Mouse (Mus musculus) urinary bladder, postnatal 10 days (tissue): ENCODE data around the gene Noct.
"Not testable (repeated sequence)": the region's sequence is repeated elsewhere in the genome, so short reads cannot be mapped to it uniquely, and the experiment has no call there.

Source experiments
- DNase-seq: peaks from one replicate; pipeline ENCODE4 v3.0.0; 2022; ENCODE audit warnings: low spot score

The Noct gene

DNA sequence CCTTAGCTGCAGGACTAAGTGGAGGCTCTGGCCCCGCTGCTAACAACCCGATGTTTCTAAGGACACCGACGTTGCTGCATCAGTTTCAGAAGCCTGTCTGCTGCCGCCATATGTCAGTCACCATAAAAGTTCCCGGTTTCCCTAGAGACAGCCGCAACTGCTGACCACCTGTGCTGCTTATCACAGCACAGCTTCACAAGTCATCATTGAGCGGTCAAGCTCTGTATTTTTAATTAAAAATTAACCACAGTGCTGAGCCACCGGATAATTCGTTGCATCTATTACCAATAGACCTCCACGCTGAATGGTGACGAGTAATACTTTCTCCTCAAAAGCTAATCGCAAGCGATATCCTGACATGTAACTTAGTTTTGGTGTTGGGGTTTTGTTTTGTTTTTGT, 19.4 kb upstream of the Noct start:
- DNase-seq = no peak

DNA sequence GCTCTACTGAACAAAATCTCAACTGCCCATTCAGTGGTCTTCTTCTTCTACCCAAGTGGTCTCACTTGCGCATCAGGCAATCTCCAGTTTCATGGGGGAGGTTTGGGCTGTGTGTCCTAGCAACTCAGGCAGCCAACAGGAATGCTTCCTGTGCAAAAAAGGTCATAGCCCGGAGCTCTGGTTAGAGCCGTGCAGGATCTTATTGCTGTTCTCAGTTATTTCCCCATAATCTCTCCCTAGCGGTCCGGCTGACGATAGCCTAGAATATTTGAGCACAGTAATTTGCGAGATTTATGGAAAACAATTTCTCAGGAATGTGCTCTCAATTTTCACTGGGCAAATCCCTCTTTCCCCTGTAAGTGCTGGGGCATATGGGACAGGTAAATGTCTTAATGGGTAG, 17.7 kb upstream of the Noct start:
- DNase-seq = no peak

DNA sequence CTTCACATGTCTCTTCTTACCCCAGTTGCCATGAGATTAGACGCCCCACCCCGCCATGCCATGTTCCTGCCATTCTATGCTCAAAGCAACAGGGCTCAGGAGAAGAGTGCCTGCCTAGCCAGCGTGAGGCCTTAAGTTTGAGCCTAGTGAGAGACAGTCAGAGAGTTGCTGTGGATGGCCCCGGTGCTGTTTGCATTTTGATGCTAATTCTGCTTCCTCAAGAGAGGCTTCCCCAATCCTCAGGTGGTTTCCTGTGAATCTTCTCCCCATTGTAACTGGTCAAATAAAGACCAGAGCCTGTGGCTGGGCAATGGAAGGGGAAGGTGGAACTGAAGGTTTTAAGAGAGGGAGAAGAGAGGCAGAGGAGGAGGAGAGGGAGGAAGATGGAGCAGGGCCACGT, 15.6 kb upstream of the Noct start:
- no peak for DNase-seq

DNA sequence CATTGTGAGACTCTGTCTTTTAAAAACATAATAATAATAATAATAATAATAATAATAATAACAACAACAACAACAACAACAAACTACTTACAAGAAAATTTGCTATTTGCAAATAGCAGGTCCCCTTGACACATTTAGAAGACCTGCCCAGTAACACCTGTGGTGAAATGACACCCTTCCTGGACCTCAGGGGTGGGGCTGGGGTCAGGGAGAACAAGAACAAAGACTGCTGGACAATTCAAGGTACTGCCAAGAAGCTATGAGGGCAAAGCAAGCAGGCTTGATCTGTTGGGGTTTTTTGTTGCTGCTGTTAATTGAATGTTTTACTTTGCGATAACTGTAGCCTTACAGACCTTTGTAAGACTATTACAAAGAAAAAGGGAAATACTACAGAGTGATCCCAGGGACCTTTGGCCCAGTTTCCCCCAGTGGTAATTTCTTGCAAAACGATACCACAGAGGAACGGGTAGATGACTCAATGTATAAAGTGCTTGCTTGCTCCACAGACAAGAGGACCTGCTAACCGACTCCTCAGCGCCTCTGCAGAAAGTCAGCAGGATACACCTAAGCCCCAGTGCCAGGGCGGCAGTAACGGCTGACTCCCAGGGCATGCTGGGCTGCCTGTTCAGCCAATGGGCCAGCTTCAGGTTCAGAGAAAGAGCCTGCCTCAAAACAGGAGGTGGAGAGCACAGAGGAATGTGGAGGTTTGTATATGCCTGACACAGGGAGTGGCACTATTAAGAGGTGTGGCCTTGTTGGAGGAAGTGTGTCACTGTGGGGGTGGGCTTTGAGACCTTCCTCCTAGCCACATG, 14.5 kb upstream of the Noct start:
- DNase-seq = no peak

DNA sequence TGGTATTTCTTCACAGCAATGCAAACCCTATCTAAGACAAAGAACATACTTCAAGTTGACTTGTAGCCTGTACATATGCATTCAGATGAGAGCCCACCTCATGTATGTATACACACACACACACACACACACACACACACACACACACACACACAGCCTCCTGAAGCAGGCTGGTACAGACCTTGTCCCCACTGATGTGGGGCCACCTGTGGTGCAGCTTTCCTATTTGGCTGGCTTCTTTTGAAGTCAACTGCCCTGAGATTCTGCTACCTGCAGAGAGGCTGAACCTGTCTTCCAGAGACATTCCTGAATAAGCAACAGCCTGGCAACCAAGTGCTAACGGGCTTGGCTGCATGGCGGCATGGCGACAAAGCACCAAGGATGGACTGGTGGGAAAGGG, 13.8 kb upstream of the Noct start:
- no peak for DNase-seq

DNA sequence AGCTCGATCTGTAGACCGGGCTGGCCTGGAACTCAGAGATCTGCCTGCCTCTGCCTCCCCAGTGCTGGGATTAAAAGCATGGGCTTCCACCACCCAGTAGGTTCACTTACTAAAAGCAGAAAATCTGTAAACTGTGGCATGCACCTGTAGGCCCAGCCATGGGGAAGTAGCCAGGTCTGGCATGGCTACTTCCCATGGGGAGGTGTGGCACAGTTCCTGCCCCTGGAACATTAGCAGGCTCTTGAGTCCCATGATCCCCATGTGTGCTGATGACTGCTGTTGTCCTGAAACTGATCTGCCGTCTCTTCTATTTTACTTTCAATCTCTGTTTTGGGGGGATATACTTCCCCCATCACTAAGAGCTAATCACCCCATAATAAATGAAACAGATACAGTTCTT, 11.1 kb upstream of the Noct start:
- DNase-seq = no peak

DNA sequence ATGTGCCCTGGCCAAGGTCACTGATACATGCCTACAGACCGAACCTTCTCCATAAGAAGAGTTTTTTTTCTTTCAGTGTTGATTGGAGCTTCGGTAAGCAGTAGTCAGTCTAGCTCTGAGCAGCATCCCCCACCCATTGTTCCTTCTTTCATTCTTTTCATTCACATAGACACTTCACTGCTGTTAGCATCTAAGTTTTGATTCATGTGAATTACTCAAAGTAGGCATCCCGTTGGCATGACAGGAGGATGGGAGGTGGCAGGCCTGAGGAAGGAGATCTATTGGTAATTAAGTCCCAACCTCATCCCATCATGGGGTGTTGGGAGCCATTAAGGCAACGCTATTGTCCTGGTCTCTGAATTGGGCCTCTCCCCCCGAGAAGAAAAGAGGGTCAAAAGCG, 8.6 kb upstream of the Noct start:
- no peak for DNase-seq

DNA sequence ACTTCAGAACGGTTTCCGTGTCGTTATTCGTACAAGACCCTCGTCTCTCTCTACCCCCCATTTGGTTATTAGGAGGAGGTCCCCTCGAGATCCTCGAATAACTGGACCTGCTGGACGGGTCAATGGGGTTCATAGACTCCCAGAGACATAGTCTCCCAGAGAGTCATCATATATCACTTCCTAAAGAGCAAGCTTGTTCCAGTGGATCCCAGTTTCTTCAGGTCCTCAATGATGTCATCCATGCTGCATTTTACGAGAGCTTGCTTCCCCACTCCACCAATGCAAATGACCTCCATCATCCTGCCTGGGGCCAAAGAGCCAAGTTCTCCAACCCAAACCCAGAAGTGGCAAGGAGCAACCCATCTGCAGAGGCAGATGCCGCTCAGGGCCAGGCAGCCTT, 7.9 kb upstream of the Noct start:
- not testable (repeated sequence) for DNase-seq

DNA sequence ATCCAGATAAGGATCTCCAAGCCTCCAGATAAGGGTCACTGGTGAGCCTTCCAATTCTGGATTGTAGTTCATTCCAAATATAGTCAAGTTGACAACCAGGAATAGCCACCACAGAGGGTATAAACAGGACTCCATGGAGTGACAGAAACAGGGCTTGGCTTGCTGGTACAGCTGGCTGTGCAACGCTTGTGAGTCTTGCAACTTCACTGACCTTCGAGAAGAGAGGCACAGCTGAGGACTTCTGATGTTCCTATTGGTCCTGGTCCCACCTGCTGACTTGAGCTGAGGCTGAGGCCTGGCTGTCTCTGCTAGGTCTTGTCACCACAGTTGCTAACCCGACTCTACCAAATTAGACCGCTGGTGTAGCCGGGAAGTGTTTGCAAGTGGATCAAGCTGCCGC, 5.9 kb upstream of the Noct start:
- not testable (repeated sequence) for DNase-seq

DNA sequence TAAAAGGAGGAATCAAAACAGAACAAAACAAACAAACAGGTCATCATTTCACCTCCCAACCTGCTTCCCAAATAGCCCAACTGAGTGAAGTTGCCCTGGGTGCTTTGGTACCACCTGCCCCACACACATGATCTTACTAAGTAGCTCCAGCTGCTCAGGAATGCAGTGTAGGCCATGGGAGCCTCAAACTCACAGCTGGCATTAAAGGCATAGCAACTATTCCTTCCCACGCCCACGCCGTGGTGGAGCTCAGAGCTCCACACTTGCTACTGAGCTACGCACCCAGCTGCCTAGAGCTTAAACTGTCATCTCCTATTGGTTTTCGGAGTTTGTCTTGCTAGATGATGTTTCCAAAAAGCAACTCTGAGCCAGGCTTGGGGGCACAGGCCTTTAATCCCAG, 5.0 kb upstream of the Noct start:
- DNase-seq = no peak

DNA sequence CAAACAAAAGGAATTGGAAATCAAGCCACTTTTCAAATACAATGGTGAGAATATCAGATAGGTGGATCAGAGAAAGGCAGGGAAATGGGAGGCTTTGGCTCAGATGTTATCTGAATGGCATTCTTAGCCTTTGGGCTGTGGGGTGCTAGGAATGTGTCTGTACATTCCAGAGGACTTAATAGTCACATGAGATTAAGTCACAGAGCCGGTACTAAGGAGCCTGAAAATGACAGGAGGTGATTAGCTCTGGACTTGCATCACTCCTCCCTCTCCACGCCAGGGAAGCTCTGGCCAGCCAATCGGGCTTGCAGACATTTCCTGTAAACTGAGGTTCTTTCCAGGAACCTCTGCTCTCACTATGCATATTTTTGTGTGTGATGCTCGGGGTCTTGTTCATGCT, 3.4 kb upstream of the Noct start:
- no peak for DNase-seq

DNA sequence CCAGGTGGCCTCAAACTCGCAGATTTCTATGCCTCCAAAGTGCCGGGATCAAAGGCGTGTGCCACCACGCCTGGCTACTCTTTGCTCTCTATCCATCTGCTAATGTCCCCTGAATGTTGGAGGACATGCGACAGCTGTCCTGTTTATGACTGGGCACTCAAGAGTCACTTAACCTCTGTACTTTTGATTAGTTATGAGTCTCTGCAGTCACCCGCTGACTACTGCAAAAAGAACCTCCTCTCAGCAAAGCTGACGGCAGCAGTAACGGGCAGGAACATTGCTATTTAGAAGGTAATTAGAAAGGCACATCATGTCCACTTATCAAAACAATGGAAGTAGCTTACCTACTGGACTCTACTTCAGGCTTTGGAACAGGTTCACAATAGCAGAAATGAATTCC, 2.4 kb upstream of the Noct start:
- DNase-seq = no peak

DNA sequence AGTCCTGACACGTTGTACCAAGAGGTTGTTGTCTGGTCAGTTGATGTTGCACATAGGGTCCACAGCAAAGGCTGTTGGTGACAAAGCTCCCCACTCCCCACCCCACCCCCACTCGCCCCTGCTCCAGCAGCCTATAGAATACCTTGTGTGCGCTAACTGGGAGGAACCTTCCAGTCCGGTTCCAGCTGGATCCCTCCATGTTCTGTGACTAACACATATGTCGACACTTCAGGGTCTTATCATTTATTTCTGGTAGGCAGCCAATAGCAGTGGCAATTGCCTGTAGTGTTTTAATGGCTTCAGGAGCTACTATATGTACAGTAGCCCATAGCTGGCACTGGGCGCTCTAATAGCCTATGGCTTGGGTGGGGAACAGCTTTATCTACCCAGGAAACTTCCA, 1.9 kb upstream of the Noct start:
- no peak for DNase-seq

DNA sequence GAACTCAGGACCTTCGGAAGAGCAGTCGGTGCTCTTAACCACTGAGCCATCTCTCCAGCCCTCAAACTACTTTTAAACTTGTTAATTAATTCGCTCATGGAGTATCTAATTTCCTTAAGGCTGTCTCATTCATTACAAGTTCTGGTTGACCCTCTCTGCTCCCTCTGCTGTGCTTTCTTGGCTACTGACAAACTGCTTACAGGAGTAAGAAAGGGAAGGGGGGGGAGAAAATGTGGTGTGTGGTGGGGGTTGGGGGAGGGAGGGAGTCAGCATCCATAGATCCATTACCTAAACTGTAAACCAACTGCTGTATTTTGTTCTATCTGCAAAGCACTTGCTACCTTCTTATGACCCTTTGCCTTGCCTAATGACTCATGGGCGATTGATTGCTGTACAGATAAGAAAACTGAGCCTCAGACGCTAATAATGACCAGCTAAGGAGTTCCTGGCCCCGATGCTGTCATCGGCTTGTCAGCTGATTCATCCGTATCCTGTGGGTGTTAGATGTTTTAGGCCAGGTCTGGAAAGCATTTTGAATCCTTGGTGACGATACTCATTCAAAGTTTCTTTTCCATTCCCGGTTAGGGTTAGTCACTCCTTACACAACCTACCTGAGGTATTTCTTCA, 1.3 kb upstream of the Noct start:
- no peak for DNase-seq

DNA sequence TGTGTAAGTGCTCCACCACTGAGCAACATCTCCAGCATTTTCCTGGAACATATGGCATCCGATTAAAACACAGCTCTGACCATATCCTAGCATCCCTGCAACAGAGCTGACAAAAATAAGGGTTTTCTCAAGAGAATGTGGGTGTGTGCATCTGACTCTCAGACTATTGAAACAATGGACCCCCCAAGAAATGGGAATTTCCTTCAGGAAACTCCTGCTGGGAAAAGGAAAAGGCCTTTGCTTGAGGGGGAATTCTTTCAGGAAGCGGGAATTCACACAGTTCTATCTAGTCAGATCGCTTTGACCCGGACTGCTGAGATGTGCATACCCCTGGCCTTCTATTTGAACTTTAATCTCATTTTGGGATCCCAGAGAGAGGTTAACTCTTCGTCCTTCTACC, 691 bp upstream of the Noct start:
- no peak for DNase-seq

DNA sequence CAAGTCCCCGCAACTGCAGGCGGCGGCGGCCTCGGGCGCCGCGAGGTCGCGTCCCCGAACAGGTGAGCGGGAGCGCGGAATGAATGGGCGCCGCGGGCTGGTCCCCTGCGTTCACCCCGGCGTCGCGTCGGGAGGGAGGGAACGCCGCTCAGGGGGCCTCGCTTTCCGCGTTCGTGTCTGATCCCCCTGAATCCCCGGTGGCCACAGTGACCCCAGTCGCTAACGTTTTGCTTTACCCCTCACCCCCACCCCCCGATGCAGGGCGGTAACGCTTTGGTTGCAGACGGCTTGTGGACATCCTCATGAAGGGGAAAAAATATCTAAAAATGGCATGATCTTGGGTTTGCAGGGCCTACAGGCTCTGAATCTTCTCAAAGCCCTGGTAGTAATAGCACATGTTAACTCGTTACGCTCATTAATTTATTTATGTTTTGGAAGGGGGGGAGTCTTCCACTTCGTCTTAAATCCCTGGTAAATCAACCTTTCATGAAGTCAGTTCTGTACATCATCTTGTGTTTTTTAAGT, 1.0 kb downstream of the Noct start:
- no peak for DNase-seq

DNA sequence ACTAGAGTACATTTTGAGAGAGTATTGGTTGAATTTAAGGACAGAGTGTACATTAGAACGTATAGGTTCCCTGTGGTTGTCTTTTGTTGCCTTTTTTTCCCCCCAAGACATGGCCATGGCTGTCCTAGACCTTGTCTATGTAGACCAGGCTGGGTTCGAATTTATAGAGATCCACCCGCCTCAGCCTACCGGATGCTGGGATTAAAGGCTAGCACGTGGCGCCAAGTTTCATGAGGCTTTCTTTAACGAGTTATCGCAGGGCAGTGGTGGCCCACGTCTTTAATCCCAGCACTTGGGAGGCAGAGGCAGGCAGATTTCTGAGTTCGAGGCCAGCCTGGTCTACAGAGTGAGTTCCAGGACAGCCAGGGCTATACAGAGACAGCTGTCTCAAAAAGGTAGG, 1.7 kb downstream of the Noct start:
- DNase-seq = no peak

DNA sequence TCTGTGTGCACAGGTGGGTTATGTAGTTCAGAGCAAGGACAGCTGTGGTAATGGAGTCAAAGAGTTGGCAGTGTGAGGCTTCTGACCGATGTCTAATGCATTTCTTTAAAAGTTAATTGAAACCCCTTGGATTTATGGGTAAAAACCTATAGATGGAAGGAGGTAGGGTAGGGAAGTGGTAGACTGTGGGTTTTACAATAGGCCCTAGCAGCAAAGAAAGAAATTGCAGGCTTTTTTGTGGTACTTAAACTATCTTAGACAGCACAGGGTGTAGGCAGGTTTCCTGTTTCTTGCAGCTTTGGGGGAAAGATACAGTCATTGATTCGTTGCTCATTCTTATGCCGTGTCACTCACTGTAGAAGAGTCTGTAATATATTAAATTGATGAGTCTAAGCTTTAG, 2.4 kb downstream of the Noct start:
- DNase-seq = no peak

DNA sequence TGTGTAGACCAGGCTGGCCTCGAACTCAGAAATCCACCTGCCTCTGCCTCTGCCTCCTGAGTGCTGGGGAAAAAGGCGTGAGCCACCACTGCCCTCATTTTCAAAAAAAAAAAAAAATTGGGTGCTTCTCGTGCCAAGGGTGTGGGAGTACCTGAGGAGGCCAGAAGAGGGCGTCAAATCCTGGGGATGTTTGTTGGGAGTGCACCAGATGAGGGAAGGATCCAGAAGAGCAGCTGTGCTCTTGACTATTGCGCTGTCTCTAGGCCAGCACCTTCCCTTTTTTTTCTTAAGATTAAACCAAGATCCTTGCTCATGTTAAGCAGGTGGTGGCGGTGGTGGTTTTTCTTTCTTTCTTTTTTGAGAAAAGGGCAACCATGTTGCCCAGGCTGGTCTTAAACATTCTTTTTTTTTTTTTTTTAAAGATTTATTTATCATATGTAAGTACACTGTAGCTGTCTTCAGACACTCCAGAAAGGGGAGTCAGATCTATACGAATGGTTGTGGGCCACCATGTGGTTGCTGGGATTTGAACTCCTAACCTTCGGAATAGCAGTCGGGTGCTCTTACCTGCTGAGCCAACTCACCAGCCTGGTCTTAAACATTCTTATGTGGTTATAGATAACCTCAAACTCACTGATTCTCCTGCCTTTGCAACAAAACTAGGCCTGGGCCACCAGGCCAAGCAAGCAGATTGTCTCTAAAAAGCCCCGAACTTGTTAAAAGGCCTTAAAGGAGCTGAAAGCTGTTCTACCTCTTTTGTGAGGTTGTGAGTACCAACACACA, 4.0 kb downstream of the Noct start:
- DNase-seq = no peak

DNA sequence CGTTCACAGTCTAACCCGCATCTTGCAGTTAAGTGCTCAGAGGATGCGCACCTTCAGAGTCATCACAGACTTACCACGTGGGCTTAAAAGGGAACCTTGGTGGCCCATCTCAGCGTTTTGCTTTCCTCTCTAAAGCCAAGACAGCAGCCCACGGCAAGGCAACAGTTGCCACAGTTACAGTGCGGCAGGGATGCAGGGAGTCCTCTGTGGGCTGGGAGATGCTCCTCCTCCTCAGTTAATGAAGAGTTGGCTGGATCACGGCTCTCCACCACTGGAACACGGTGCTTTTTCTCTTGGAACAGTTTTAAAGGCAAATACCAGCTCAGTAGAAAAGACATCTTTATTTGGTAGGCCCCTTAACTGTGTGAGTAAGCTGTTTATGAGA, 4.6 kb downstream of the Noct start:
- DNase-seq = no peak

DNA sequence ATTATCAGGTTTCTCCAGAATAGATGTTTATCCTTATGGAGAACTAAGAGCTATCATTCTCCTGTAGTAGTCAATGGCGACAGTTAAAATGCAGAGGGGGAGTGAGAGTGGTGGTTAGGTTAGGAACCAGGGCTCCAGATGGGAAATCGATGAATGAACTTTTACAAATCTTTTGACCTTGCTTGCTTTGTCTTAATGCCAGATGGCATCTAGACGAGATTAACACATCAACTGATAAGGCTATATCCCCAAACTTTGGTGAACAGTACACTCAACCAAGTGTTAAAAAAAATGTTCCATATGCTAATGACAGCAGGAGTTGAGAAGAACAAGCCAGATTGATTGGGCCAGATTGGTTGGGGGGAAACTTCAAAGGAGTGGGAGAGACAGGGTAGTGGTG, 5.0 kb downstream of the Noct start:
- DNase-seq = no peak

DNA sequence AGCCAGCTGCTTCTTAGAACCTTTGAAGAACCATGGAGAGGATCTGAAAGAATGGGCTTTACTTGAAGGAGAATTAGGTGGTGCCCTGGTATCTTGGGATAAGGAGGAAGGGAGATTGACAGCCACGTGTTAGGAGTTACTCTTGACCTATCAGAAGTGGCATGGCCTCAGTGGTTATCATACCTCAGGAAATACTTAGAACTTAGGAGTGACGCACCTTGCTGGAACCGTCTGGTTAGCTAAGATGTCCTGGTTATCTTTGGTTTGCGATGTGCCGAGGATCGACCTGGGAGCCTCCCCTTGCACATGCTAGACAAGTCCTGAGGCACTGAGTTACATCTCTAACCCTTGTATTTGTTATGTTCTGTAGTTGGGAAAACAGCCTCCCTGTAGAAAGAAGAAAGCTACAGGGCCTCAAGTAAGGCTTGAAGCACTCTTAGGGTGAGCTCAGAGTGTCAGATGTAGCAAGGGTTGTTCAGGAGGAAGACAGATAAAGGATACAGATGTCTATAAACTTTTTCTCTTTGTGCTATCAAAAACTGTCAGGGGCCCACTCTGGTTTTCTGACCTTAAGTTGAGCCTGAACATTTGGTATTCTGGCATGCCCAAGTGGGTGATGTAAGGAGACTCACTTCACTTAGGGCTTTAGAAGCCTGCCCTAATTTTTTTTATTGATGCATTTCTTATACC, 6.0 kb downstream of the Noct start:
- no peak for DNase-seq

DNA sequence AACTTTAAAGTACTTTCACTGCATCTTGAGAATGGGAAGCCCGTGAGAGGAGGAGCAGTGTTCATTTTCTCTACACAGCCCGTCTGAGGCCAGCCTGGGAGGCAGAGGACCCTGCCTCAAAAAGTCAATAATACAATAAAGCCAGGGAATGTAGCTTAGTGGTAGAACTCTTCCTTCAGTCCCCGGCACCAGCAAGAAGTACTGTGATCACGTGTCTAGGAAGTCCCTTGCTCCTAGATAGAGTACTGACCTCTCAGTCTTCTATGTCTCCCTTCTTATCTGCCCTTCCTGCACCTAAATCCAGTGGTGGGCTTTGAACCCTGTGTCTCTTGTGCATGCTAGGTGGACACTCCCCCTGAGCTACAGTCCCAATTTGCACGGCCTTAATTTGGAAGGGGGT, 6.6 kb downstream of the Noct start:
- DNase-seq = no peak
